Mouse (Mus musculus) gastrocnemius, adult 2 months (tissue): ENCODE measurements around the gene Kif13a. TPM values are rescaled to one million over a fixed set of nuclear protein-coding genes. Genes with fewer than 3 reads are reported as not detected.

Experiments
- DNase-seq: peaks from one replicate; pipeline ENCODE4 v3.0.0; 2022
- H3K27ac ChIP-seq: fragments of 200-600 bp; 2 replicates; pipeline ENCODE4 v1.8.1; 2022; ENCODE audit warnings: mild to moderate bottlenecking
- H3K4me3 ChIP-seq: fragments of 200-600 bp; 2 replicates; pipeline ENCODE4 v1.8.1; 2022; ENCODE audit warnings: mild to moderate bottlenecking, moderate library complexity
- CTCF ChIP-seq: fragments of 200-600 bp; IDR thresholded peaks from 2 replicates; pipeline ENCODE4 v1.8.1; 2022; ENCODE audit warnings: antibody characterized with exemption, mild to moderate bottlenecking, moderate library complexity
- intact Hi-C: fragments of 180-260 bp; cut with DNase I; formaldehyde crosslinking; loops from one replicate; pipeline ENCODE4 v1.15.1; 2025
- total RNA-seq, 2 experiments: library from RNA; stranded (reverse); gene quantifications; 2 replicates each; pipeline ENCODE4 v1.2.3; 2021

Kif13a gene
- total RNA-seq, 2 experiments from 2014 or later: 90.6 to 92.3 TPM

DNA sequence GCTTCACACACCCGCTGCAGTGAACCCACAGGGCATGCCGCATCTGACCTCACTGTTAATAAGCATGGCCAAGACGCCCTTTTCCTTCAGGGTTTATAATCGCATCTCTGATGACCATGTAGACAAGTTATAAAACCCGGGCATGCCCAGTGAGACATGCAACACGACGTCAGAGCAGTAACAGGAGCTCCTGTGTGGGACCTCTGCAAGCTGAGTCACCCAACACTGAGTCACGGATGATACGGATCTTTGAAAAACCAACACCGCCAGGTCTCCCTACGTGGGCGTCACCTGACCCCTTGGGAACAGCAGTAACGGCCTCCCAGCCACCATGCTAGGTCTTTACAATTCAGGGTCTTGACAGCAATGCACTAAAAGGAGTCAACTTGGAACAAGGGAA lies 89.0 kb downstream of the Kif13a start:
- intact Hi-C loops: no loop called here
- Histone ChIP-seq H3K4me3 (no peak overlapping the region), H3K27ac (peak overlapping the region; percentile 84)
- TF ChIP-seq CTCF: no peak
- peak; percentile 47 for DNase-seq

DNA sequence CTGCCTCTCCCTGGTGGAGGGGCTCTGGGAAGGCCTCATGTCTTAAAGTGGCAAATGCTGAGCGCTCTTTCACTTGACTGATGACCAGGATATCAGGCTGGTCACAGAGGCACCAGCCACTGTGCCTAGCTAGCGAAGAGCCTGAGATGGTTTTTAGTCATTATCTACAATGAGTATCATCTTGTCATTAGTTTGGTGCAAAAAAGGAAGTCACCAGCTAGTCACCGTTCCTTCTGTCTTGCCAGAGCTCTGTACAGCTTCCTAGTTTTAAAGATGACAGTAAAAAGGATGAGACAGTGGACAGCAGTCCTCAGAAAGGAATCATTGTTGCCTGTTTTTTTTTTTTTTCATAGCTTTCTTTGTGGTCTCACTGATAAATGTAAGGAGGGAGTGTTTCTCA lies 90.4 kb downstream of the Kif13a start:
- TF ChIP-seq CTCF: no peak
- intact Hi-C loops: loop anchor here (2.0 to 10.0 kb wide), 2 partner anchors 176 to 446 kb away; partner anchors contain the start of gene Nhlrc1
- DNase-seq: no peak
- Histone ChIP-seq H3K4me3 (no peak overlapping the region), H3K27ac (no peak overlapping the region)

DNA sequence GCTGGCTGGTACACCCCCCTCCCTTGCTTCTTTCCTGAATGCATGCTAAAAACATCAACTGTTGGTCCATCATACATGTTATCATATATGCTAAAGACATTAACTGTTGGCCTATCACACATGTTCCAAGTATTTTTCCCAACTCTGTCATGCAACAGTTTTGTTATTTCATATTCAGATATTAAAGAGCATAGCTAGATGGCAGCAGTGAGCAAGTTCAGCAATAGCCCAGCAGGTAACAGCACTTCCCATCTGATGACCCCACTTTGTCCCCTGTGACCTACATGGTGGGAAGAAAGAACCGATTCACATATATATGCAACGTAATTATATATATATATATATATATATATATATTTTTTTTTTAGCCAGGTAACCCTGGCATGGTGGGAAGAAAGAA lies 91.1 kb downstream of the Kif13a start:
- Histone ChIP-seq H3K27ac (no peak overlapping the region), H3K4me3 (no peak overlapping the region)
- TF ChIP-seq CTCF: peak; percentile 75
- intact Hi-C loops: loop anchor here (2.0 to 10.0 kb wide), 2 partner anchors 176 to 446 kb away; partner anchors contain the start of gene Nhlrc1
- peak; percentile 42 for DNase-seq

DNA sequence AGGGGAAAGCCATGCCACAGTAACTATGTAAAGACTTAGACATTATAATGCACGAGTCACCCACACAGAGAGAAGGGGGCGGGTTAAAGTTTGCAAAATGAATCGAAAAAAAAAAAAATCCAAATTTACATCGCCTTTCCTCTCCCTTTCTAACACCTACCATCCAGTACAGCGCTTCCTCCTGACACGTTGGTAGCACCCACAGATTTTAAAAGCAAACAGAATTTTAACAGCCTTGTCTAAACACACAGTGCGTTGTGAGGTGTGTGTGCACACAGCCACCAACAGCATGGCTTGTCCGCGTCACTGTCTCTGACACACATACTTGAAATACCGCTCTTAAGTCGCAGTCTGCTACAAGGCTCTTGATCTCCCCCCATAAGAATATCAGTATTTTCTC lies 94.3 kb downstream of the Kif13a start:
- intact Hi-C loops: loop anchor here (10.0 kb wide), 1 partner anchor 449 kb away; no protein-coding TSS in a partner anchor
- DNase-seq: no peak
- Histone ChIP-seq H3K4me3 (no peak overlapping the region), H3K27ac (no peak overlapping the region)
- no peak for TF ChIP-seq CTCF

DNA sequence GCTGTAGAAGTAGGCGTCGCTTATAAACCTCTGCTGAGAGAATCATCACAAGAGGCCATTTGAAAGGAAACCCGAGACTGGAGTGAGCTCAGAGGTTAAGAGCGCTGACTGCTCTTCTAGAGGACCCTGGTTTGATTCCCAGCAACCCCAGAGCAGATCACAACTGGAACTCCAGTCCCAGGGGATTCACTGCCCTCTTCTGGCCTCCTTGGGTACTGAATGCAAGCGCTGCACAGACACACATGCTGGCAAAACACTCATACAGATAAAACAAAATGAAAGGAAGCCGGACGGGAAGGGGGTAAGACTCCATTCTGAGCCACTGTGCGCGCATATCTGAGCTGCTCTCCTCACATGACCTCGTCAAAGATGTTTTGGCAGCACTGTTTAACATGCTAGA lies 94.9 kb downstream of the Kif13a start:
- TF ChIP-seq CTCF: peak; percentile 14; the same call in 1 of the 2 replicates
- intact Hi-C loops: loop anchor here (10.0 kb wide), 1 partner anchor 450 kb away; no protein-coding TSS in a partner anchor
- no peak for DNase-seq
- H3K27ac ChIP-seq: no peak overlapping the region
- no peak overlapping the region for H3K4me3 ChIP-seq

DNA sequence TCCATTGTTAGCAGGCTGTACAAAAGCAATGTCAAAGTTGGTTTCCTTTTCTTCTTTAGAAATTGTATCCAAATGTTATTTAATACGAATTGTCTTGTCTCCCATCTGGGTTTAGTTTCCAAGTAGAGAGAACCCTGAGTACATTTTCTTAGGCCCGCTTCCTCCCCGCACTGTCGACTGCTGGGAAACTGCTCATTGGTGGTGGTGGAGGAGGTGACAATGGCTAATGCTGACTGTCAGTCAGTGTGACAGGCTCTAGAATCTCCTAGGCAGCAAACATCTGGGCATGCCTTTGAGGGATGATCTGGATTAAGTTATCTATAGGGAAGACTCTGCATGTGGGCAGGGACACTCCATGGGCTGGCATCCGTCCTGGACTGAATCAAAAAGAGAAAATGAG lies 96.1 kb downstream of the Kif13a start:
- TF ChIP-seq CTCF: no peak
- Histone ChIP-seq H3K27ac (no peak overlapping the region), H3K4me3 (no peak overlapping the region)
- no peak for DNase-seq
- intact Hi-C loops: loop anchor here (10.0 kb wide), 1 partner anchor 451 kb away; no protein-coding TSS in a partner anchor

DNA sequence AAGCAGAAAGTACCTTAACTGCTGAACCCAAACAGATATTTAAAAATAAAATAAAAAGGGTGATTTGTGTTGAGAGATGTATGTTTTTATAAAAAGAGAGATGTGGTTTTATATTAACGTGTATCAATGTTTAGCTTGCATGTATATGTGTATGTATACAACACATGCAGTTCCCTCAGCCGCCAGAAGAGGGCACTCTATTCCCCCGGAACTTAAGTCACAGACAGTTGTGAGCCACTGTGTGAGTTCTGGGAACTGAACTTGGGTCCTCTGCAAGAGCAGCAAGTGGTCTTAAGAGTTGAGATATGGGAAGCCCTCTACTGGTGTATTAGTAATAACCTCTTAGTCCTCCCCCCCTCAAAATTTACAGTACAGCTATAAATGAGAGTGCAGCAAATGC lies 96.7 kb downstream of the Kif13a start:
- Histone ChIP-seq H3K4me3 (no peak overlapping the region), H3K27ac (no peak overlapping the region)
- DNase-seq: no peak
- intact Hi-C loops: loop anchor here (10.0 kb wide), 1 partner anchor 452 kb away; no protein-coding TSS in a partner anchor
- TF ChIP-seq CTCF: peak; percentile 73

DNA sequence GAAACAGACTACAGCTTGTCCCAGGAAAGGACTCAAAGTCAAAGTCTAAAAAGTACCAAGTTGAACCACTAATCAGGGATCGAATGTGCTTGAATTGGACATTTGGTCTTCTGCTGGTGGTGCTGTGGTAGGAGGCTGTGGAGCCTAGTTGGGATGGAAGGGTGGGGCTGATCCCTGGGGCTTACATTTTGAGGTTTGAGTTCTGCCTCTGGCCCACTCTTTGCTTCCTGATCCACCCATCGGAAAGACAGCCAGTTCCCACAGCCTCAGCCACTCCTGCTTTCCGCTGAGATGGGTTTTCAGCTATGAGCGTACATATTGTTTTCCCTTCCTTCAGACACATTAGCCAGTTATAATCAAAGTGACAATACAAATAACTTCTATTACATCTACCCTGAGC lies 106.4 kb downstream of the Kif13a start:
- TF ChIP-seq CTCF: no peak
- Histone ChIP-seq H3K4me3 (no peak overlapping the region), H3K27ac (no peak overlapping the region)
- DNase-seq: peak; percentile 45
- intact Hi-C loops: no loop called here

DNA sequence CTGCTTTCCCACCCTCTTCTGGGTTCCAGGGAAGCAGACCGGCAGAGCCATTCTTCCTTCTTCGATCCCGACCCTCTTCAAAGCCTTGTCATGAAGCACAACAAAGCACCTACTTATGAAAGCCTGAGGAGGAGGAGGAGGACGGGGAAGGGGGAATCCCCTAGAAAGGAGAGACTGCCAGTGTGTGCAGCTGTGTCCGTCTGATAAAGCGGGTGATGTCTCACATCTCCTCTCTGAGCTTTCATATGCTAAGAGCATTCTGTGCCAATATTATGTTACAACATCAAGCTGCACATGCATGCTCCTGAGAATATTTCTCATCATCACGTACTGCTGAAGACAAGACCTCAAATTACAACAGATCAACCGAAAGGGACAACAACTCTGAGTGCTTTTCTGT lies 107.5 kb downstream of the Kif13a start:
- intact Hi-C loops: no loop called here
- no peak overlapping the region for H3K4me3 ChIP-seq
- no peak for DNase-seq
- TF ChIP-seq CTCF: no peak
- no peak overlapping the region for H3K27ac ChIP-seq

DNA sequence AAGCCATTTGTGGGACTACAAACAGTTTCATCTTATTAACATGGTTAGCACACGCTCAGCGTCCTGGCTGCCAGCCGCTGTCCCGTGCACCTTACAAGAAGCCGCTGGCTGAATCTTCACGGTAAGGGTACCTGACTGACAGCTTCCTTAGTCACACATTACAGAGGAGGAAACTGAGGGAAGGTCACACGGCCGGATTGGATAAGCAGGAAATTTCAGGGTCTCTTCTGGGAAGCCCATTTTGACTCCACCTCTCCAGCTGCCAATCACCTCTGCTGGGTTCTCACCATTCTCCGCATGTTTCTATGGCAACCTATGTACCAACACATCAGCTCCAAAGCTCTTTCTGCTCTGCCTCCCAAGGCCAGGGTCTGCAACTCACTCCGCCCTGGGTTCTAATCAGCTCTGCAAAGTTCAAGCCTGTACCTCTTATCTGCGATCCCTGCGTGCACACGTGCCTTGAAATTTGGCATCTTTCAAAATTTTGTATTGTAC lies 109.9 kb downstream of the Kif13a start:
- Histone ChIP-seq H3K4me3 (no peak overlapping the region), H3K27ac (no peak overlapping the region)
- intact Hi-C loops: no loop called here
- TF ChIP-seq CTCF: no peak
- no peak for DNase-seq

DNA sequence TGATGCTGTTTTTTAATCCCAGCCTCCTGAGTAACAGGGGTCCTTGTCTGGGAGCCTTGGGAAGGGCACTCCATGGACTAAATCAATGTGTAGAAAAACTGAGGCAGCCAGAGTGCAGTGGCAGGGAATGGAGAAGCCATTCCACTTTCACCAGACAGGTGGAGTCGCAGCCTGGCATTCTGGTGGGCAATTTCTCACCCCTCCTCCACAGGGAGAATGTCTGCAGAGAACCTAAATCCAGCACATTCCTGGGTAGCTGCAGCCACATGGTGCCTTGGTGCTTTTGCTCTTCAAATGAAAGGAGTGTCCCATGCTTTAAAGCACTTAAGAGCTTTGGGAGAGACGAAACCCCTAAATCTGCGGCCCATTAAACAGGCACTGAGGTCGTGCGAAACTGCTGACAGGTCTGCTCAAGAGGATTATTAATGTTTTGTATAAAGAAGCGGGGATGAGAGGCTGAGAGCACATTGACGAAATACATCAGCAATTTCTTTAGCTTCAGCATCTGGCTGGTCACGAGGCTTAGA lies 110.4 kb downstream of the Kif13a start:
- no peak for TF ChIP-seq CTCF
- Histone ChIP-seq H3K4me3 (no peak overlapping the region), H3K27ac (no peak overlapping the region)

DNA sequence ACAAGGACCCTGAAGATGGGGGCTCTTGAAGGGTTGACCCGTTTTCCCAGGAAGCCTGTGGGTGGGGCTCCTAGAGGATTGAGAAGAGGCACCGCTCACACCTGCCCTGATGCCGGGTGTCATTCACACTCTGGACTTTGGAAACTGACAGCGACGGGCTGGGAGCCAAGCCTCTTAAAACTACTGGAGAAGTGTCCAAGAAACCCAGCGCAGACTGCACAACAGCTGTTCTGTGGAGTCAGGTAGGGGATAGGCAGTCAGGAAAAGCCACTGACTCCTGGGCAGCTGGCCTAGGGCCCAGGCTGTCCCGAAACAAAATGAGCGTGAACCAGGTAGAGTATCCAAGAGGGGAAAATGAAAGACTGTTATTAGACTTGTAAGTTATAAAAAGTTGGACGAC lies 111.3 kb downstream of the Kif13a start:
- Histone ChIP-seq H3K27ac (0 out of 2 replicates have a peak overlapping the region, but pooled peaks have one; percentile 0), H3K4me3 (peak overlapping the region; percentile 7; the same call in 1 of the 2 replicates)
- DNase-seq: peak; percentile 86
- no peak for TF ChIP-seq CTCF
- intact Hi-C loops: no loop called here

More for the DNA sequence above, 110.4 kb downstream of the Kif13a start:
- intact Hi-C loops: no loop called here
- no peak for DNase-seq

DNA sequence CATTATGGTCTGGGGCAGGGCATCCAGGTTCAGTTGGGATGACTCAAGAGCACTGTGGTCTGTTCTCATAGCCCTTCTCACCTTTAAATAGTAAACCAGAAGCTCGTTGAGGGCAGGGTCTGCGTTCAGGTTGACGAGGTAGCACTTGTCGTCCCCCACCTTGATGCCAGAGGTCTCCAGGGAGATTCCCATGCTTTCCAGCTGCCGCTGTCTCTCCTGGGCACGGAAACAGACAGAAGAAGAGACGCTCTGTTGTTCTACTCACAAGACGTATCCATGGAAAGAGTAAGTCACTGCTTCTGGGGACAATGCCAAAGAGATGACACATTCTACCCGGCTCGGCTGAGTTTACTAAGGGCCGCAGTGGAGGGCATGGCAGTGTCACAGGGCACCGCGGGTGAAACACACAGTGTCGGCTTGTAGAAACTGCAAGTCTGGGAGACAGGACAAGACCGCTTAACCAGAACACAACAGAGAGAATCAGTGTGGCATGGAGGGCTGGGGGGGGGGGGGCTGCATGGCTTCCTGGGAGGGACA lies 117.0 kb downstream of the Kif13a start:
- Histone ChIP-seq H3K27ac (peak overlapping the region; percentile 67), H3K4me3 (no peak overlapping the region)
- intact Hi-C loops: no loop called here
- TF ChIP-seq CTCF: no peak
- DNase-seq: peak; percentile 46

DNA sequence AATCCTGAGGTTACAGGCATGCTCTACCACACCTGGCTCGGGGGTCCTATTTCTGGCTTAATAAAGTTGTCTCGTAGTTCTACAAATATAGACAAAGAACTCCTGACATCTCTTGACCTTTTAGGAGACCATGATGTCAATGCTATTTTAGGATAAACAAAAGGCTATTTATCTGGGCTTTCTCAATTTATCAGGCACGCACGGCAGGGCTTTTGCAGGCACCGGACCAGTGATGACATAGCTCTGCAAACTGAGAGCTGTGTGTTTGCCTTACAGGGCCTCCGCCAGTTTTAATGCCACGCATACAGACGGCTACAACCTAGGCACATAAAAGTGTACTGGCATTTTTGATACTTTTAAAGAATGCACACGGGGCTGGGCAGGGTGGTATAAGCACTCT lies 118.0 kb downstream of the Kif13a start:
- Histone ChIP-seq H3K4me3 (no peak overlapping the region), H3K27ac (no peak overlapping the region)
- DNase-seq: no peak
- intact Hi-C loops: no loop called here
- no peak for TF ChIP-seq CTCF
